Comparison of ENCODE assay signal across 15 mouse cellular contexts in genomic region chr10:80080396-80081070, GRCm38 (mm10). TPM values are rescaled to one million over a fixed set of nuclear protein-coding genes. Genes with fewer than 3 reads are reported as not detected.
DNase-seq lines count a peak whose midpoint lies in the region; ATAC-seq and TF ChIP-seq lines count a peak whose summit lies in the region.
"Had no signal": no experiment of that assay in that cellular context is flagged by ENCODE, and none has a peak within 500 bp of the region (broad histone marks: within the 10 kb centered on the region; RNA-seq: fewer than 3 reads in every experiment).

No protein-coding gene starts in this region.

- TF ChIP-seq POLR2A in bone marrow, adult 2 months (IDR thresholded peaks at IDR 0.05; ENCODE audit: borderline replicate concordance, control insufficient read depth, low read depth, low read length), result no peak

- TF ChIP-seq CTCF in bone marrow, adult 2 months (IDR thresholded peaks at IDR 0.05; ENCODE audit: control insufficient read depth, insufficient read depth, low read length), result no peak

- intact Hi-C loops in heart, postnatal 14 days (cut with DNase I), result loop anchor here (2.0 kb wide), 1 partner anchor 16 kb away; no protein-coding TSS in a partner anchor

- H3K4me1 ChIP-seq in heart, embryonic 11.5 days (ENCODE audit: control insufficient read depth, insufficient read depth, low read length), result peaks cover 15% of the 10 kb centered on the region
- H3K4me1 ChIP-seq in bone marrow, adult 2 months (ENCODE audit: control insufficient read depth, insufficient read depth, low read length), result peaks cover 8% of the 10 kb centered on the region
- peaks cover 73% of the 10 kb centered on the region for H3K4me1 ChIP-seq in liver, embryonic 12.5 days
- H3K4me1 ChIP-seq in midbrain, embryonic 16.5 days (ENCODE audit: control insufficient read depth, insufficient read depth, low read length), result no peaks in the 10 kb centered on the region

- H3K27ac ChIP-seq in heart, embryonic 11.5 days (ENCODE audit: low read depth, low read length), result peak overlapping the region; percentile 60
- peak overlapping the region; percentile 79 for H3K27ac ChIP-seq in bone marrow, adult 2 months (ENCODE audit: control insufficient read depth, insufficient read depth, low read depth, low read length, poor library complexity)
- peak overlapping the region; percentile 96 for H3K27ac ChIP-seq in liver, embryonic 12.5 days
- H3K27ac ChIP-seq in midbrain, embryonic 16.5 days (ENCODE audit: low read length), result no peak overlapping the region
- H3K27ac ChIP-seq: limb, embryonic 15.5 days; macrophage had no signal

- H3K36me3 ChIP-seq in heart, embryonic 11.5 days (ENCODE audit: control insufficient read depth, insufficient read depth, low read length), result peaks cover 20% of the 10 kb centered on the region
- H3K36me3 ChIP-seq in liver, embryonic 12.5 days, result peaks cover 90% of the 10 kb centered on the region
- peaks cover 21% of the 10 kb centered on the region; the same call in 1 of the 2 replicates for H3K36me3 ChIP-seq in midbrain, embryonic 16.5 days (ENCODE audit: control insufficient read depth, insufficient read depth, low read length)

- H3K9ac ChIP-seq in heart, embryonic 11.5 days (ENCODE audit: low read depth, low read length), result peak overlapping the region; percentile 36; the same call in 1 of the 2 replicates
- H3K9ac ChIP-seq in liver, embryonic 12.5 days, result peak overlapping the region; percentile 73
- H3K9ac ChIP-seq in midbrain, embryonic 16.5 days (ENCODE audit: low read depth, low read length), result no peak overlapping the region
- H3K9ac ChIP-seq: forebrain, postnatal 0 days; limb, embryonic 15.5 days had no signal

- H3K4me2 ChIP-seq in heart, embryonic 11.5 days, result peak overlapping the region; percentile 29; the same call in 1 of the 2 replicates
- peak overlapping the region; percentile 76 for H3K4me2 ChIP-seq in liver, embryonic 12.5 days
- no peak overlapping the region for H3K4me2 ChIP-seq in midbrain, embryonic 16.5 days (ENCODE audit: low read length)
- H3K4me2 ChIP-seq: limb, embryonic 15.5 days had no signal

- no peak overlapping the region for H3K4me3 ChIP-seq in heart, embryonic 11.5 days (ENCODE audit: low read depth, low read length)
- peak overlapping the region; percentile 6 for H3K4me3 ChIP-seq in bone marrow, adult 2 months (replicated peaks; ENCODE audit: control insufficient read depth, low read depth, low read length)
- peak overlapping the region; percentile 32 for H3K4me3 ChIP-seq in liver, embryonic 12.5 days
- H3K4me3 ChIP-seq in midbrain, embryonic 16.5 days (ENCODE audit: low read depth, low read length), result no peak overlapping the region
- H3K4me3 ChIP-seq: limb, embryonic 15.5 days had no signal

- no peaks in the 10 kb centered on the region for H3K27me3 ChIP-seq in heart, embryonic 11.5 days (ENCODE audit: control insufficient read depth, insufficient read depth, low read length)
- H3K27me3 ChIP-seq in liver, embryonic 12.5 days (replicated peaks), result no peaks in the 10 kb centered on the region
- no peaks in the 10 kb centered on the region for H3K27me3 ChIP-seq in midbrain, embryonic 16.5 days (ENCODE audit: control insufficient read depth, insufficient read depth, low read depth, low read length)
- H3K27me3 ChIP-seq: limb, embryonic 15.5 days had no signal

- WGBS in heart, embryonic 11.5 days (ENCODE audit: insufficient replicate concordance), result 74% methylated on average over 16 of the region's 16 CpGs
- 40% methylated on average over 16 of the region's 16 CpGs for WGBS in bone marrow, adult 2 months
- WGBS in liver, embryonic 12.5 days (ENCODE audit: insufficient replicate concordance), result 52% methylated on average over 16 of the region's 16 CpGs
- WGBS in midbrain, embryonic 16.5 days, result 88% methylated on average over 16 of the region's 16 CpGs

- H3K9me3 ChIP-seq in heart, embryonic 11.5 days (replicated peaks; ENCODE audit: control insufficient read depth, low read length), result no peaks in the 10 kb centered on the region
- no peaks in the 10 kb centered on the region for H3K9me3 ChIP-seq in liver, embryonic 12.5 days (replicated peaks)
- no peaks in the 10 kb centered on the region for H3K9me3 ChIP-seq in midbrain, embryonic 16.5 days (replicated peaks; ENCODE audit: control insufficient read depth, low read length, poor library complexity, severe bottlenecking)
- H3K9me3 ChIP-seq: limb, embryonic 15.5 days had no signal

- ATAC-seq in heart, embryonic 11.5 days (replicated peaks; ENCODE audit: insufficient number of reproducible peaks, low FRiP score, low TSS enrichment), result peak; percentile 71
- peak; percentile 88 for ATAC-seq in liver, embryonic 12.5 days
- no peak for ATAC-seq in midbrain, embryonic 16.5 days
- ATAC-seq: forebrain, postnatal 0 days; inflammation-experienced regulatory T-cells, adult 6 months had no signal

- no peak for DNase-seq in heart, postnatal 14 days
- peak; percentile 60 to 61 for DNase-seq in spleen, postnatal 14 days (ENCODE audit: low spot score in 2 of 2)
- no peak for DNase-seq in layer of hippocampus, adult 18-20 months (ENCODE audit: low spot score in 2 of 2)
- DNase-seq in B cell, adult 2 months, result no peak
- DNase-seq: cerebellum, postnatal 25 days; forebrain, postnatal 0 days; heart, postnatal 10 days; kidney, postnatal 25 days had no signal

RNA-seq across cellular contexts. Expression of gene Sbno2, which starts 24.8 kb away (rescaled TPM):
- polyA plus RNA-seq in heart, embryonic 11.5 days (2014; fragmentation: Nextera tagmentation; extraction: Ambion mirVana), result 8.4 and 9.6 TPM in 2 replicates
- 10 to 100 TPM; 13.5 to 14.0 TPM for total RNA-seq in heart, postnatal 14 days (2021)
- polyA plus RNA-seq in bone marrow, adult 2 months (2011; ENCODE audit: insufficient read depth, insufficient read length, low replicate concordance, missing spikeins), result 37.6 and 83.8 TPM in 2 replicates
- 15.0 and 15.4 TPM in 2 replicates for polyA plus RNA-seq in liver, embryonic 12.5 days (2016; fragmentation: Nextera tagmentation; extraction: Ambion mirVana)
- total RNA-seq in layer of hippocampus, adult 18-20 months (2021), result 10 to 100 TPM; 16.3 to 16.9 TPM
- polyA plus RNA-seq in midbrain, embryonic 16.5 days (2015; fragmentation: Nextera tagmentation; extraction: Ambion mirVana), result 11.6 and 12.5 TPM in 2 replicates

RNA-seq across cellular contexts. Expression of gene Gpx4, which starts 33.6 kb away (rescaled TPM):
- 711 and 729 TPM in 2 replicates for polyA plus RNA-seq in heart, embryonic 11.5 days (2014; fragmentation: Nextera tagmentation; extraction: Ambion mirVana)
- total RNA-seq in heart, postnatal 14 days (2021), result 100 to 1,000 TPM; 636 to 681 TPM
- 948 and 2,392 TPM in 2 replicates for polyA plus RNA-seq in bone marrow, adult 2 months (2011; ENCODE audit: insufficient read depth, insufficient read length, low replicate concordance, missing spikeins)
- 682 and 685 TPM in 2 replicates for polyA plus RNA-seq in liver, embryonic 12.5 days (2016; fragmentation: Nextera tagmentation; extraction: Ambion mirVana)
- 100 to 1,000 TPM; 509 to 545 TPM for total RNA-seq in layer of hippocampus, adult 18-20 months (2021)
- 509 and 552 TPM in 2 replicates for polyA plus RNA-seq in midbrain, embryonic 16.5 days (2015; fragmentation: Nextera tagmentation; extraction: Ambion mirVana)

RNA-seq across cellular contexts. Expression of gene Stk11, which starts 35.1 kb away (rescaled TPM):
- polyA plus RNA-seq in heart, embryonic 11.5 days (2014; fragmentation: Nextera tagmentation; extraction: Ambion mirVana), result 16.5 and 20.0 TPM in 2 replicates
- total RNA-seq in heart, postnatal 14 days (2021), result 100 to 1,000 TPM; 105 to 118 TPM
- 197 and 344 TPM in 2 replicates for polyA plus RNA-seq in bone marrow, adult 2 months (2011; ENCODE audit: insufficient read depth, insufficient read length, low replicate concordance, missing spikeins)
- 18.6 and 19.8 TPM in 2 replicates for polyA plus RNA-seq in liver, embryonic 12.5 days (2016; fragmentation: Nextera tagmentation; extraction: Ambion mirVana)
- total RNA-seq in layer of hippocampus, adult 18-20 months (2021), result 100 to 1,000 TPM; 101 to 102 TPM
- 14.2 and 15.4 TPM in 2 replicates for polyA plus RNA-seq in midbrain, embryonic 16.5 days (2015; fragmentation: Nextera tagmentation; extraction: Ambion mirVana)

RNA-seq across cellular contexts. Expression of gene Polr2e, which starts 40.9 kb away (rescaled TPM):
- polyA plus RNA-seq in heart, embryonic 11.5 days (2014; fragmentation: Nextera tagmentation; extraction: Ambion mirVana), result 160 and 182 TPM in 2 replicates
- total RNA-seq in heart, postnatal 14 days (2021), result 10 to 100 TPM; 68.6 to 73.5 TPM
- polyA plus RNA-seq in bone marrow, adult 2 months (2011; ENCODE audit: insufficient read depth, insufficient read length, low replicate concordance, missing spikeins), result 35.6 and 44.5 TPM in 2 replicates
- polyA plus RNA-seq in liver, embryonic 12.5 days (2016; fragmentation: Nextera tagmentation; extraction: Ambion mirVana), result 142 and 147 TPM in 2 replicates
- 10 to 100 TPM; 88.2 to 93.9 TPM for total RNA-seq in layer of hippocampus, adult 18-20 months (2021)
- polyA plus RNA-seq in midbrain, embryonic 16.5 days (2015; fragmentation: Nextera tagmentation; extraction: Ambion mirVana), result 124 and 131 TPM in 2 replicates

RNA-seq across cellular contexts. Expression of gene Atp5d, which starts 57.9 kb away (rescaled TPM):
- 772 and 785 TPM in 2 replicates for polyA plus RNA-seq in heart, embryonic 11.5 days (2014; fragmentation: Nextera tagmentation; extraction: Ambion mirVana)
- total RNA-seq in heart, postnatal 14 days (2021), result 1,000 to 10,000 TPM; 1,168 to 1,183 TPM
- polyA plus RNA-seq in bone marrow, adult 2 months (2011; ENCODE audit: insufficient read depth, insufficient read length, low replicate concordance, missing spikeins), result 131 and 178 TPM in 2 replicates
- 393 and 419 TPM in 2 replicates for polyA plus RNA-seq in liver, embryonic 12.5 days (2016; fragmentation: Nextera tagmentation; extraction: Ambion mirVana)
- total RNA-seq in layer of hippocampus, adult 18-20 months (2021), result 100 to 1,000 TPM; 354 to 359 TPM
- 433 and 454 TPM in 2 replicates for polyA plus RNA-seq in midbrain, embryonic 16.5 days (2015; fragmentation: Nextera tagmentation; extraction: Ambion mirVana)

Comparison
In these comparisons a context has a peak if more than half of its experiments do, and no peak if none do; other contexts are left out.
1. H3K4me3 ChIP-seq: peak in bone marrow, adult 2 months (single experiment) and liver, embryonic 12.5 days (single experiment); none in heart, embryonic 11.5 days (single experiment) and midbrain, embryonic 16.5 days (single experiment).
2. DNase-seq: peak in spleen, postnatal 14 days (2 of 2); none in heart, postnatal 14 days (0 of 2), layer of hippocampus, adult 18-20 months (0 of 2) and B cell, adult 2 months (0 of 2).